Mouse (Mus musculus): ENCODE data around the gene Adam25. TPM values are rescaled to one million over a fixed set of nuclear protein-coding genes. Genes with fewer than 3 reads are reported as not detected.
"Not testable (repeated sequence)": the region's sequence is repeated elsewhere in the genome, so short reads cannot be mapped to it uniquely, and the experiment has no call there.

The Adam25 gene
- 0.07 TPM in 1 of 2 replicates, not detected in the other for total RNA-seq (2014; rRNA removed)
- polyA plus RNA-seq (2012; rRNA removed), result not detected in 2 replicates

- not testable (repeated sequence) for H3K27ac ChIP-seq (replicated peaks; ENCODE audit: insufficient read depth, low read depth, low read length); H3K36me3 ChIP-seq (ENCODE audit: control insufficient read depth, insufficient read depth, low read length); H3K4me1 ChIP-seq (ENCODE audit: control insufficient read depth, insufficient read depth, low read length); H3K79me2 ChIP-seq (ENCODE audit: control insufficient read depth, insufficient read depth, low read length); DNase-seq (ENCODE audit: extremely low read depth, low read depth, low spot score); H3K9ac ChIP-seq (ENCODE audit: low read depth, low read length); H3K27me3 ChIP-seq (ENCODE audit: control insufficient read depth, insufficient read depth, low read length); H3K4me3 ChIP-seq (ENCODE audit: insufficient read depth, low read depth, low read length)
- WGBS, result 63% methylated on average over 1 of the region's 1 CpGs
Measured at GRCm38 (mm10) chr8:40751908-40752307, at the start of gene Adam25. TSS of gene Adam25 (plus strand) at chr8:40752208.

GRCm38 (mm10) chr8:40715406-40715805 is 36.6 kb upstream of the Adam25 start:
- not testable (repeated sequence) for DNase-seq (ENCODE audit: extremely low read depth, low read depth, low spot score); H3K27me3 ChIP-seq (ENCODE audit: control insufficient read depth, insufficient read depth, low read length); H3K79me2 ChIP-seq (ENCODE audit: control insufficient read depth, insufficient read depth, low read length); H3K4me1 ChIP-seq (ENCODE audit: control insufficient read depth, insufficient read depth, low read length); H3K36me3 ChIP-seq (ENCODE audit: control insufficient read depth, insufficient read depth, low read length); H3K27ac ChIP-seq (replicated peaks; ENCODE audit: insufficient read depth, low read depth, low read length); H3K9ac ChIP-seq (ENCODE audit: low read depth, low read length); H3K4me3 ChIP-seq (ENCODE audit: insufficient read depth, low read depth, low read length)
- 92% methylated on average over 4 of the region's 4 CpGs for WGBS

- TF ChIP-seq CTCF (IDR thresholded peaks at IDR 0.05; ENCODE audit: low read depth, low read length), result no peak
- TF ChIP-seq POLR2A (IDR thresholded peaks at IDR 0.05; ENCODE audit: extremely low read depth, insufficient read depth, low read length), result no peak
- DNase-seq (ENCODE audit: extremely low read depth, low read depth, low spot score), result no peak
- Histone ChIP-seq H3K27ac (replicated peaks; ENCODE audit: insufficient read depth, low read depth, low read length) (no peak overlapping the region), H3K79me2 (ENCODE audit: control insufficient read depth, insufficient read depth, low read length) (no peaks in the 10 kb centered on the region), H3K36me3 (ENCODE audit: control insufficient read depth, insufficient read depth, low read length) (no peaks in the 10 kb centered on the region), H3K4me1 (ENCODE audit: control insufficient read depth, insufficient read depth, low read length) (no peaks in the 10 kb centered on the region), H3K9ac (ENCODE audit: low read depth, low read length) (no peak overlapping the region), H3K27me3 (ENCODE audit: control insufficient read depth, insufficient read depth, low read length) (no peaks in the 10 kb centered on the region), H3K4me3 (ENCODE audit: insufficient read depth, low read depth, low read length) (no peak overlapping the region)
- 93% methylated on average over 7 of the region's 7 CpGs for WGBS
Measured at GRCm38 (mm10) chr8:40715986-40716385, 36.0 kb upstream of the Adam25 start.

GRCm38 (mm10) chr8:40783320-40783719 is 31.3 kb downstream of the Adam25 start:
- Histone ChIP-seq H3K4me1 (ENCODE audit: control insufficient read depth, insufficient read depth, low read length) (no peaks in the 10 kb centered on the region), H3K9ac (ENCODE audit: low read depth, low read length) (no peak overlapping the region), H3K4me3 (ENCODE audit: insufficient read depth, low read depth, low read length) (no peak overlapping the region), H3K79me2 (ENCODE audit: control insufficient read depth, insufficient read depth, low read length) (no peaks in the 10 kb centered on the region), H3K27ac (replicated peaks; ENCODE audit: insufficient read depth, low read depth, low read length) (no peak overlapping the region), H3K27me3 (ENCODE audit: control insufficient read depth, insufficient read depth, low read length) (no peaks in the 10 kb centered on the region), H3K36me3 (ENCODE audit: control insufficient read depth, insufficient read depth, low read length) (no peaks in the 10 kb centered on the region)
- DNase-seq (ENCODE audit: extremely low read depth, low read depth, low spot score), result no peak
- TF ChIP-seq POLR2A (IDR thresholded peaks at IDR 0.05; ENCODE audit: extremely low read depth, insufficient read depth, low read length), result no peak
- no peak for TF ChIP-seq CTCF (IDR thresholded peaks at IDR 0.05; ENCODE audit: low read depth, low read length)

GRCm38 (mm10) chr8:40792973-40793372 is 41.0 kb downstream of the Adam25 start, which contains the start of gene Adam20:
TSS of gene Adam20 (plus strand) at chr8:40793273.
- H3K4me3 ChIP-seq (ENCODE audit: insufficient read depth, low read depth, low read length); H3K79me2 ChIP-seq (ENCODE audit: control insufficient read depth, insufficient read depth, low read length); H3K9ac ChIP-seq (ENCODE audit: low read depth, low read length); DNase-seq (ENCODE audit: extremely low read depth, low read depth, low spot score); H3K27ac ChIP-seq (replicated peaks; ENCODE audit: insufficient read depth, low read depth, low read length); H3K27me3 ChIP-seq (ENCODE audit: control insufficient read depth, insufficient read depth, low read length); H3K4me1 ChIP-seq (ENCODE audit: control insufficient read depth, insufficient read depth, low read length); H3K36me3 ChIP-seq (ENCODE audit: control insufficient read depth, insufficient read depth, low read length): not testable (repeated sequence)
- 77% methylated on average over 1 of the region's 1 CpGs for WGBS

- peak; percentile 50 for DNase-seq (ENCODE audit: extremely low read depth, low read depth, low spot score)
- no peaks in the 10 kb centered on the region for H3K36me3 ChIP-seq (ENCODE audit: control insufficient read depth, insufficient read depth, low read length)
- no peaks in the 10 kb centered on the region for H3K27me3 ChIP-seq (ENCODE audit: control insufficient read depth, insufficient read depth, low read length)
- no peaks in the 10 kb centered on the region for H3K79me2 ChIP-seq (ENCODE audit: control insufficient read depth, insufficient read depth, low read length)
- no peak overlapping the region for H3K27ac ChIP-seq (replicated peaks; ENCODE audit: insufficient read depth, low read depth, low read length)
- H3K4me1 ChIP-seq (ENCODE audit: control insufficient read depth, insufficient read depth, low read length), result peaks cover 2% of the 10 kb centered on the region; the same call in 1 of the 2 replicates
- WGBS, result 51% methylated on average over 2 of the region's 2 CpGs
- TF ChIP-seq POLR2A (IDR thresholded peaks at IDR 0.05; ENCODE audit: extremely low read depth, insufficient read depth, low read length), result no peak
- no peak for TF ChIP-seq CTCF (IDR thresholded peaks at IDR 0.05; ENCODE audit: low read depth, low read length)
- H3K9ac ChIP-seq (ENCODE audit: low read depth, low read length), result no peak overlapping the region
- H3K4me3 ChIP-seq (ENCODE audit: insufficient read depth, low read depth, low read length), result no peak overlapping the region
Measured at GRCm38 (mm10) chr8:40803379-40804079, 51.5 kb downstream of the Adam25 start.

Other genes with a start within 250 kb of the Adam25 start
- not detected in 2 replicates for gene Adam24, start 77.1 kb upstream of the Adam25 start, total RNA-seq (2014; rRNA removed)
- gene Adam24, start 77.1 kb upstream of the Adam25 start, polyA plus RNA-seq (2012; rRNA removed), result not detected in 2 replicates
- not detected in 2 replicates for gene Adam20, start 41.1 kb downstream of the Adam25 start, total RNA-seq (2014; rRNA removed)
- gene Adam20, start 41.1 kb downstream of the Adam25 start, polyA plus RNA-seq (2012; rRNA removed), result not detected in 2 replicates
- not detected in 2 replicates for gene Adam39, start 70.8 kb downstream of the Adam25 start, total RNA-seq (2014; rRNA removed)
- gene Adam39, start 70.8 kb downstream of the Adam25 start, polyA plus RNA-seq (2012; rRNA removed), result not detected in 2 replicates